Mouse (Mus musculus): ENCODE measurements around the gene Rnf126. TPM values are rescaled to one million over a fixed set of nuclear protein-coding genes. Genes with fewer than 3 reads are reported as not detected.

Rnf126 gene
- polyA plus RNA-seq (2017; shearing (Covaris generic)) = 8.7 TPM

DNA sequence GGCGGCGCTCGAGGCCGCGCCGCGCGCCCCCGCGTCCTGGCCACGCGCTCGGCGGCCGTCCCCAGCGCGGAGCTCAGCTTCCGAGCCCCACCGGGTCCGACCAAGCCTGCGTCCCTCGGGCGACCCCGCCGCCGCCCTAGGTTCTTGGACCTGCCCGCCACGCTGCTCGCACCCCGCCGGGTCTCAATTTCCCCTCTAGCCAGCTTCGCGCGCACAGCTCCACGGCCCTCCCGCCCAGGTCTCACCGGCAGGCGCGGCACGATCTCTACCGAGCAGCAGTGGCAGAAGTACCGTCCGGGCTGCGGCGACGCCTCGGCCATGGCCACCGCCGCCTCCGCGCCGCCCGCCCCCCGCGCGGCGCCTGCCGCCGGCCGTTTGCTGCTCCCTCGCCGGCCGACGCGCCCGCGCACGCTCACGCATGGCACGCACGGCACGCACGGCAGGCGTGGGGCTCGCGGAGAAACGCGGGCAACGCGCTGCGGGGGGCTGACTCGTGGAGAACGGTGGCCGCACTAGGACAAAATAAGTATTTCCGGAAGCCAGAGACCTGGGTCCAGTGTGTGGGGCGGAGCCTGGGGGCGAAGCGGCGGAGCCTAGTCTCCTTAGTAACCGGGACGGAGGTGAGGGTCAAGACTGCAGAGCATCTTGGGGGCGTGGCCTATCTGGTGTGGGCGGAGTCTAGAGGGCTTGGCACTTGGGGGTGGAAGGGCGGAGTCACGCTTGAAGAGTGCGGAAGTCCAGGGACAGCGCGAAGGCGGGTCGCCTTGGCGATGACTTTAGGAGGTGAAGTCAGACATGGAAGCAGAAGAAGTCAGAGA, at the start of gene Rnf126:
Rnf126 (minus strand) TSS at position 445 of the 818 bp plus-strand sequence.

GRCm38 (mm10) chr10:79793051-79793737, 26.4 kb upstream of the Rnf126 start, which contains the start of gene Palm:
TSS of gene Palm (plus strand) at chr10:79793572.

DNA sequence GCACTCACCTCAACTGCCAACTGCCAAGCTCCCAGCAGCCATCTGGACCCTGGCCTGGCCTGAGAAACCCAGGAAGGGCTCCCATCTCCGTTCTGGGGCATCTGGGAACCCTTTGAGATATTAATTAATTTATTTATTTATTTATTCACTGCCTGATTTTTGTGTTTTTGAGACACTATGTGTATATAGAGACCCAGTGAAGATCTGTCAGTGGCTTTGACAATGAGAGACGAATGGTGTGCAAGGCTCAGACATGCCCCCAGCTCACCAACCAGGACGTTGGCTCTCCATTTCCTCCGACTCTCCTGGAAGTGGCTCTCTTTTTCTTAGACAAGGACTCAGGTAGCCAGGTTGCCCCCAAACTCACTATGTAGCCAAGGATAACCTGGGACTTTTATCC, 24.1 kb upstream of the Rnf126 start, which contains the start of gene Prss57:
Prss57 (minus strand) TSS at position 101 of the 400 bp plus-strand sequence.

GRCm38 (mm10) chr10:79777103-79777531, 10.4 kb upstream of the Rnf126 start, which contains the start of gene Fstl3:
TSS of gene Fstl3 (plus strand) at chr10:79777272.

GRCm38 (mm10) chr10:79754856-79755516, 11.8 kb downstream of the Rnf126 start, which contains the start of gene Fgf22:
TSS of gene Fgf22 (plus strand) at chr10:79755076.

GRCm38 (mm10) chr10:79745898-79746773, 20.6 kb downstream of the Rnf126 start, which contains the start of gene Polrmt:
TSS of gene Polrmt (minus strand) at chr10:79746581.

GRCm38 (mm10) chr10:79716254-79716987, 50.3 kb downstream of the Rnf126 start, which contains the start of gene Hcn2:
TSS of gene Hcn2 (plus strand) at chr10:79716634.

Other genes with a start within 250 kb of the Rnf126 start
- 4.6 TPM for gene Plpp2, start 233.2 kb downstream of the Rnf126 start, polyA plus RNA-seq (2017; shearing (Covaris generic))
- gene Mier2, start 211.8 kb downstream of the Rnf126 start, polyA plus RNA-seq (2017; shearing (Covaris generic)) = 45.2 TPM
- not detected for gene Theg, start 179.6 kb downstream of the Rnf126 start, polyA plus RNA-seq (2017; shearing (Covaris generic))
- gene C2cd4c, start 152.9 kb downstream of the Rnf126 start, polyA plus RNA-seq (2017; shearing (Covaris generic)) = not detected
- not detected for gene Shc2, start 129.0 kb downstream of the Rnf126 start, polyA plus RNA-seq (2017; shearing (Covaris generic))
- gene Odf3l2, start 121.2 kb downstream of the Rnf126 start, polyA plus RNA-seq (2017; shearing (Covaris generic)) = not detected
- 0.65 TPM for gene Madcam1, start 102.4 kb downstream of the Rnf126 start, polyA plus RNA-seq (2017; shearing (Covaris generic))
- 48.4 TPM for gene Tpgs1, start 97.6 kb downstream of the Rnf126 start, polyA plus RNA-seq (2017; shearing (Covaris generic))
- gene Cdc34, start 84.8 kb downstream of the Rnf126 start, polyA plus RNA-seq (2017; shearing (Covaris generic)) = 23.4 TPM
- gene Gzmm, start 77.9 kb downstream of the Rnf126 start, polyA plus RNA-seq (2017; shearing (Covaris generic)) = 1.0 TPM
- 300 TPM for gene Bsg, start 62.5 kb downstream of the Rnf126 start, polyA plus RNA-seq (2017; shearing (Covaris generic))
- gene Hcn2, start 50.3 kb downstream of the Rnf126 start, polyA plus RNA-seq (2017; shearing (Covaris generic)) = not detected
- gene Polrmt, start 20.4 kb downstream of the Rnf126 start, polyA plus RNA-seq (2017; shearing (Covaris generic)) = 58.1 TPM
- gene Fgf22, start 11.9 kb downstream of the Rnf126 start, polyA plus RNA-seq (2017; shearing (Covaris generic)) = not detected
- gene Fstl3, start 10.3 kb upstream of the Rnf126 start, polyA plus RNA-seq (2017; shearing (Covaris generic)) = 0.68 TPM
- gene Prss57, start 24.0 kb upstream of the Rnf126 start, polyA plus RNA-seq (2017; shearing (Covaris generic)) = not detected
- gene Palm, start 26.6 kb upstream of the Rnf126 start, polyA plus RNA-seq (2017; shearing (Covaris generic)) = 0.30 TPM
- not detected for gene Misp, start 54.0 kb upstream of the Rnf126 start, polyA plus RNA-seq (2017; shearing (Covaris generic))
- gene Ptbp1, start 87.5 kb upstream of the Rnf126 start, polyA plus RNA-seq (2017; shearing (Covaris generic)) = 375 TPM
- not detected for gene Prtn3, start 107.5 kb upstream of the Rnf126 start, polyA plus RNA-seq (2017; shearing (Covaris generic))
- 4.9 TPM for gene Plppr3, start 107.7 kb upstream of the Rnf126 start, polyA plus RNA-seq (2017; shearing (Covaris generic))
- gene Elane, start 119.3 kb upstream of the Rnf126 start, polyA plus RNA-seq (2017; shearing (Covaris generic)) = not detected
- not detected for gene Cfd, start 123.9 kb upstream of the Rnf126 start, polyA plus RNA-seq (2017; shearing (Covaris generic))
- 31.2 TPM for gene Med16, start 142.0 kb upstream of the Rnf126 start, polyA plus RNA-seq (2017; shearing (Covaris generic))
- 11.2 TPM for gene Gm26602, start 143.9 kb upstream of the Rnf126 start, polyA plus RNA-seq (2017; shearing (Covaris generic))
- gene Kiss1r, start 150.0 kb upstream of the Rnf126 start, polyA plus RNA-seq (2017; shearing (Covaris generic)) = 0.39 TPM
- 217 TPM for gene R3hdm4, start 154.3 kb upstream of the Rnf126 start, polyA plus RNA-seq (2017; shearing (Covaris generic))
- 9.9 TPM for gene Arid3a, start 160.1 kb upstream of the Rnf126 start, polyA plus RNA-seq (2017; shearing (Covaris generic))
- gene Wdr18, start 193.2 kb upstream of the Rnf126 start, polyA plus RNA-seq (2017; shearing (Covaris generic)) = 83.7 TPM
- not detected for gene Grin3b, start 203.8 kb upstream of the Rnf126 start, polyA plus RNA-seq (2017; shearing (Covaris generic))
- gene Tmem259, start 217.4 kb upstream of the Rnf126 start, polyA plus RNA-seq (2017; shearing (Covaris generic)) = 5.5 TPM
- gene Cnn2, start 221.6 kb upstream of the Rnf126 start, polyA plus RNA-seq (2017; shearing (Covaris generic)) = 1,187 TPM
- 71.9 TPM for gene Abca7, start 229.5 kb upstream of the Rnf126 start, polyA plus RNA-seq (2017; shearing (Covaris generic))
- 974 TPM for gene Arhgap45, start 249.7 kb upstream of the Rnf126 start, polyA plus RNA-seq (2017; shearing (Covaris generic))

Data from inflammation-experienced regulatory T-cells, adult 16 weeks (primary cell).